Mouse (Mus musculus) limb, embryonic 11.5 days (tissue): ENCODE measurements around the gene Ccdc162. TPM values are rescaled to one million over a fixed set of nuclear protein-coding genes. Genes with fewer than 3 reads are reported as not detected.

ENCODE experiments used
- ATAC-seq: fragments of 200-750 bp; cut with Nextera tagmentation; 2 replicates; pipeline ENCODE4 v1.8.0; 2017; ENCODE audit warnings: low read depth; ENCODE audit not compliant: insufficient number of reproducible peaks, low FRiP score, low TSS enrichment
- DNase-seq: peaks from one replicate; pipeline ENCODE4 v3.0.0-alpha.2; 2015; ENCODE audit warnings: low spot score
- H3K27ac ChIP-seq: fragments of 300-500 bp; sonication (generic); replicated peaks from 2 replicates; pipeline ENCODE4 v1.5.1; 2014; ENCODE audit warnings: low read depth, mild to moderate bottlenecking, low read length
- H3K27me3 ChIP-seq: fragments of 300-500 bp; sonication (generic); 2 replicates; pipeline ENCODE4 v1.6.1; 2014; ENCODE audit warnings: mild to moderate bottlenecking, low read length, mixed read lengths; ENCODE audit not compliant: control insufficient read depth, insufficient read depth
- H3K36me3 ChIP-seq: fragments of 300-500 bp; sonication (generic); 2 replicates; pipeline ENCODE4 v1.6.1; 2014; ENCODE audit warnings: mild to moderate bottlenecking, low read length, moderate library complexity, mixed read lengths; ENCODE audit not compliant: control insufficient read depth, insufficient read depth
- H3K4me1 ChIP-seq: fragments of 300-500 bp; sonication (generic); 2 replicates; pipeline ENCODE4 v1.6.1; 2014; ENCODE audit warnings: low read length, mixed read lengths; ENCODE audit not compliant: control insufficient read depth, insufficient read depth
- H3K4me2 ChIP-seq: fragments of 300-500 bp; sonication (generic); 2 replicates; pipeline ENCODE4 v1.6.1; 2014; ENCODE audit warnings: low read depth, mild to moderate bottlenecking, moderate library complexity; ENCODE audit not compliant: severe bottlenecking
- H3K4me3 ChIP-seq: fragments of 300-500 bp; sonication (generic); 2 replicates; pipeline ENCODE4 v1.5.1; 2014; ENCODE audit warnings: low read depth, low read length
- H3K9ac ChIP-seq: fragments of 300-500 bp; sonication (generic); 2 replicates; pipeline ENCODE4 v1.6.1; 2014; ENCODE audit warnings: mild to moderate bottlenecking, low read length
- H3K9me3 ChIP-seq: fragments of 300-500 bp; sonication (generic); 2 replicates; pipeline ENCODE4 v1.6.1; 2016; ENCODE audit warnings: low read length; ENCODE audit not compliant: control insufficient read depth
- WGBS: fragments of 180-500 bp; shearing (Covaris S2); extraction: QIAGEN DNeasy Blood & Tissue Kit; methylation state at CpG from one replicate; pipeline ENCODE4 v1.1.7; 2014; 5-methylcytosine and 5-hydroxymethylcytosine counted together
- polyA plus RNA-seq: library from polyadenylated mRNA; unstranded; fragments of >200 nt; fragmentation: Nextera tagmentation; extraction: Ambion mirVana; gene quantifications from 2 replicates; pipeline ENCODE4 v1.2.1, GENCODE M21; 2014

The Ccdc162 gene
- polyA plus RNA-seq, 1 experiment from 2014 or later: 0.29 TPM

- Histone ChIP-seq H3K9me3 (no peaks in the 10 kb centered on the region), H3K4me1 (no peaks in the 10 kb centered on the region), H3K27me3 (no peaks in the 10 kb centered on the region), H3K27ac (no peak overlapping the region), H3K9ac (no peak overlapping the region), H3K36me3 (no peaks in the 10 kb centered on the region), H3K4me2 (no peak overlapping the region), H3K4me3 (no peak overlapping the region)
- ATAC-seq (no peak), DNase-seq (no peak)
- WGBS: 85% methylated on average over 3 of the region's 5 CpGs
Measured at GRCm38 (mm10) chr10:41649186-41649585, 67.2 kb downstream of the Ccdc162 start.

GRCm38 (mm10) chr10:41638776-41639175 is 77.7 kb downstream of the Ccdc162 start:
- Histone ChIP-seq H3K4me2 (no peak overlapping the region), H3K4me1 (no peaks in the 10 kb centered on the region), H3K9me3 (no peaks in the 10 kb centered on the region), H3K36me3 (no peaks in the 10 kb centered on the region), H3K9ac (no peak overlapping the region), H3K4me3 (no peak overlapping the region), H3K27me3 (no peaks in the 10 kb centered on the region), H3K27ac (no peak overlapping the region)
- WGBS: 62% methylated on average over 3 of the region's 3 CpGs
- ATAC-seq (no peak), DNase-seq (no peak)

- WGBS: 70% methylated on average over 9 of the region's 9 CpGs
- H3K9me3 ChIP-seq: no peaks in the 10 kb centered on the region
- H3K9ac ChIP-seq: no peak overlapping the region
- ATAC-seq (no peak), DNase-seq (no peak)
- H3K27ac ChIP-seq: no peak overlapping the region
- H3K4me2 ChIP-seq: no peak overlapping the region
- no peak overlapping the region for H3K4me3 ChIP-seq
- no peaks in the 10 kb centered on the region for H3K36me3 ChIP-seq
- H3K4me1 ChIP-seq: no peaks in the 10 kb centered on the region
- H3K27me3 ChIP-seq: no peaks in the 10 kb centered on the region
Measured at GRCm38 (mm10) chr10:41635276-41636033, 81.0 kb downstream of the Ccdc162 start.

GRCm38 (mm10) chr10:41633801-41634200 is 82.6 kb downstream of the Ccdc162 start:
- ATAC-seq (no peak), DNase-seq (no peak)
- 92% methylated on average over 11 of the region's 11 CpGs for WGBS
- Histone ChIP-seq H3K9me3 (no peaks in the 10 kb centered on the region), H3K36me3 (no peaks in the 10 kb centered on the region), H3K4me1 (no peaks in the 10 kb centered on the region), H3K4me2 (no peak overlapping the region), H3K4me3 (no peak overlapping the region), H3K9ac (no peak overlapping the region), H3K27me3 (no peaks in the 10 kb centered on the region), H3K27ac (no peak overlapping the region)

GRCm38 (mm10) chr10:41632062-41632461 is 84.4 kb downstream of the Ccdc162 start:
- H3K9me3 ChIP-seq: no peaks in the 10 kb centered on the region
- no peak overlapping the region for H3K9ac ChIP-seq
- H3K4me3 ChIP-seq: no peak overlapping the region
- H3K4me2 ChIP-seq: no peak overlapping the region
- no peak for ATAC-seq
- H3K27ac ChIP-seq: no peak overlapping the region
- no peaks in the 10 kb centered on the region for H3K27me3 ChIP-seq
- no peaks in the 10 kb centered on the region for H3K4me1 ChIP-seq
- DNase-seq: no peak
- WGBS: 87% methylated on average over 1 of the region's 1 CpGs
- no peaks in the 10 kb centered on the region for H3K36me3 ChIP-seq

- H3K36me3 ChIP-seq: no peaks in the 10 kb centered on the region
Measured at GRCm38 (mm10) chr10:41626996-41627395, 89.4 kb downstream of the Ccdc162 start.

GRCm38 (mm10) chr10:41619988-41620387 is 96.4 kb downstream of the Ccdc162 start:
- no peak for DNase-seq
- Histone ChIP-seq H3K36me3 (no peaks in the 10 kb centered on the region), H3K4me1 (no peaks in the 10 kb centered on the region), H3K4me3 (no peak overlapping the region), H3K9me3 (no peaks in the 10 kb centered on the region), H3K4me2 (no peak overlapping the region), H3K27me3 (no peaks in the 10 kb centered on the region), H3K9ac (no peak overlapping the region), H3K27ac (no peak overlapping the region)
- ATAC-seq: no peak
- WGBS: 93% methylated on average over 2 of the region's 2 CpGs

More at GRCm38 (mm10) chr10:41626996-41627395, 89.4 kb downstream of the Ccdc162 start:
- Histone ChIP-seq H3K4me3 (no peak overlapping the region), H3K9me3 (no peaks in the 10 kb centered on the region), H3K4me2 (no peak overlapping the region), H3K27ac (no peak overlapping the region), H3K9ac (no peak overlapping the region), H3K27me3 (no peaks in the 10 kb centered on the region), H3K4me1 (no peaks in the 10 kb centered on the region)
- WGBS: 72% methylated on average over 3 of the region's 3 CpGs
- DNase-seq (no peak), ATAC-seq (no peak)

- Histone ChIP-seq H3K27ac (no peak overlapping the region), H3K36me3 (no peaks in the 10 kb centered on the region), H3K27me3 (no peaks in the 10 kb centered on the region), H3K4me2 (no peak overlapping the region), H3K4me1 (no peaks in the 10 kb centered on the region), H3K9me3 (no peaks in the 10 kb centered on the region), H3K4me3 (no peak overlapping the region), H3K9ac (no peak overlapping the region)
- 94% methylated on average over 4 of the region's 4 CpGs for WGBS
- ATAC-seq (no peak), DNase-seq (no peak)
Measured at GRCm38 (mm10) chr10:41615487-41615886, 100.9 kb downstream of the Ccdc162 start.

GRCm38 (mm10) chr10:41611941-41612340 is 104.5 kb downstream of the Ccdc162 start:
- H3K36me3 ChIP-seq: no peaks in the 10 kb centered on the region
- no peaks in the 10 kb centered on the region for H3K27me3 ChIP-seq
- 96% methylated on average over 5 of the region's 5 CpGs for WGBS
- no peak overlapping the region for H3K9ac ChIP-seq
- H3K4me3 ChIP-seq: no peak overlapping the region
- no peaks in the 10 kb centered on the region for H3K4me1 ChIP-seq
- H3K27ac ChIP-seq: no peak overlapping the region
- no peak for DNase-seq
- no peaks in the 10 kb centered on the region for H3K9me3 ChIP-seq
- no peak for ATAC-seq
- no peak overlapping the region for H3K4me2 ChIP-seq
